Mouse (Mus musculus) left cerebral cortex, adult 9 months (tissue): ENCODE data around the gene Coro2b.

Experiments used
- DNase-seq, 2 experiments: peaks; one replicate each; pipeline ENCODE4 v3.0.0; 2022; ENCODE audit warnings: low spot score in 2 of 2

Gene Coro2b

GRCm38 (mm10) chr9:62539251-62539711, 2.4 kb upstream of the Coro2b start:
- no peak for DNase-seq

- no peak for DNase-seq
Observed at GRCm38 (mm10) chr9:62537941-62538340, 1.1 kb upstream of the Coro2b start.

- DNase-seq = no peak
Observed at GRCm38 (mm10) chr9:62536119-62536654, 657 bp downstream of the Coro2b start.

- DNase-seq = no peak
Observed at GRCm38 (mm10) chr9:62535566-62535965, 1.3 kb downstream of the Coro2b start.

GRCm38 (mm10) chr9:62534691-62535090, 2.2 kb downstream of the Coro2b start:
- no peak for DNase-seq

- DNase-seq = no peak
Observed at GRCm38 (mm10) chr9:62534158-62534557, 2.7 kb downstream of the Coro2b start.

- no peak for DNase-seq
Observed at GRCm38 (mm10) chr9:62532876-62533275, 4.0 kb downstream of the Coro2b start.

GRCm38 (mm10) chr9:62531459-62532275, 5.2 kb downstream of the Coro2b start:
- DNase-seq = peak in 1 of 2 experiments; percentile 75

GRCm38 (mm10) chr9:62528527-62528926, 8.3 kb downstream of the Coro2b start:
- peak in 1 of 2 experiments; percentile 64 for DNase-seq

GRCm38 (mm10) chr9:62526858-62527257, 10.0 kb downstream of the Coro2b start:
- DNase-seq = no peak

GRCm38 (mm10) chr9:62526451-62526850, 10.4 kb downstream of the Coro2b start:
- peak in 1 of 2 experiments; percentile 66 for DNase-seq

- no peak for DNase-seq
Observed at GRCm38 (mm10) chr9:62524761-62525308, 12.0 kb downstream of the Coro2b start.

- DNase-seq = no peak
Observed at GRCm38 (mm10) chr9:62522791-62523471, 13.9 kb downstream of the Coro2b start.

GRCm38 (mm10) chr9:62522211-62522610, 14.6 kb downstream of the Coro2b start:
- no peak for DNase-seq

- DNase-seq = no peak
Observed at GRCm38 (mm10) chr9:62521541-62521940, 15.3 kb downstream of the Coro2b start.

- DNase-seq = no peak
Observed at GRCm38 (mm10) chr9:62520933-62521332, 15.9 kb downstream of the Coro2b start.

GRCm38 (mm10) chr9:62519787-62520503, 16.9 kb downstream of the Coro2b start:
- no peak for DNase-seq

- no peak for DNase-seq
Observed at GRCm38 (mm10) chr9:62519334-62519733, 17.5 kb downstream of the Coro2b start.

- DNase-seq = no peak
Observed at GRCm38 (mm10) chr9:62518572-62518971, 18.3 kb downstream of the Coro2b start.

GRCm38 (mm10) chr9:62517112-62517957, 19.5 kb downstream of the Coro2b start:
- peak in 1 of 2 experiments; percentile 70 for DNase-seq

- DNase-seq = no peak
Observed at GRCm38 (mm10) chr9:62515138-62515537, 21.7 kb downstream of the Coro2b start.
